Mouse (Mus musculus): ENCODE results near the gene Slc5a12. TPM values are rescaled to one million over a fixed set of nuclear protein-coding genes. Genes with fewer than 3 reads are reported as not detected.

Slc5a12 gene
- polyA plus RNA-seq (2015; fragmentation: Nextera tagmentation; extraction: Ambion mirVana) = 0.19 TPM in 1 of 2 replicates, not detected in the other

- H3K4me2 ChIP-seq = no peak within 1 kb of the TSS
- no peak within 1 kb of the TSS for H3K27ac ChIP-seq (replicated peaks)
- no peaks in the 10 kb centered on the region for H3K36me3 ChIP-seq
- no peak within 1 kb of the TSS for H3K4me3 ChIP-seq
- no peak within 1 kb of the TSS for H3K9ac ChIP-seq
- 79% methylated on average over 2 of the region's 2 CpGs for WGBS
- H3K4me1 ChIP-seq (replicated peaks) = no peaks in the 10 kb centered on the region
- no peaks in the 10 kb centered on the region for H3K9me3 ChIP-seq
- no peak for ATAC-seq (ENCODE audit: low read depth)
- H3K27me3 ChIP-seq = no peaks in the 10 kb centered on the region
These were observed at the start of gene Slc5a12 for GRCm38 (mm10) chr2:110596932-110597331. Gene Slc5a12, plus strand, starts transcription at chr2:110597298.

GRCm38 (mm10) chr2:110556098-110556497, 41.0 kb upstream of the Slc5a12 start:
- ATAC-seq (ENCODE audit: low read depth) = no peak
- 80% methylated on average over 1 of the region's 1 CpGs for WGBS
- Histone ChIP-seq H3K27me3 (no peaks in the 10 kb centered on the region), H3K4me1 (replicated peaks) (no peaks in the 10 kb centered on the region), H3K9me3 (no peaks in the 10 kb centered on the region), H3K4me2 (no peak overlapping the region), H3K27ac (replicated peaks) (no peak overlapping the region), H3K9ac (no peak overlapping the region), H3K36me3 (no peaks in the 10 kb centered on the region), H3K4me3 (no peak overlapping the region)

GRCm38 (mm10) chr2:110562621-110563020, 34.5 kb upstream of the Slc5a12 start:
- Histone ChIP-seq H3K9me3 (no peaks in the 10 kb centered on the region), H3K9ac (no peak overlapping the region), H3K4me2 (no peak overlapping the region), H3K36me3 (no peaks in the 10 kb centered on the region), H3K4me1 (replicated peaks) (no peaks in the 10 kb centered on the region), H3K4me3 (no peak overlapping the region), H3K27ac (replicated peaks) (no peak overlapping the region), H3K27me3 (no peaks in the 10 kb centered on the region)
- 81% methylated on average over 2 of the region's 2 CpGs for WGBS
- no peak for ATAC-seq (ENCODE audit: low read depth)

GRCm38 (mm10) chr2:110564673-110565627, 32.1 kb upstream of the Slc5a12 start:
- no peak overlapping the region for H3K27ac ChIP-seq (replicated peaks)
- peak; percentile 85 for ATAC-seq (ENCODE audit: low read depth)
- H3K36me3 ChIP-seq = no peaks in the 10 kb centered on the region
- H3K9ac ChIP-seq = no peak overlapping the region
- 36% methylated on average over 5 of the region's 5 CpGs for WGBS
- H3K4me1 ChIP-seq (replicated peaks) = no peaks in the 10 kb centered on the region
- no peak overlapping the region for H3K4me3 ChIP-seq
- H3K9me3 ChIP-seq = no peaks in the 10 kb centered on the region
- H3K27me3 ChIP-seq = no peaks in the 10 kb centered on the region
- H3K4me2 ChIP-seq = no peak overlapping the region

GRCm38 (mm10) chr2:110586692-110587091, 10.4 kb upstream of the Slc5a12 start:
- Histone ChIP-seq H3K9ac (no peak overlapping the region), H3K4me2 (no peak overlapping the region), H3K27me3 (no peaks in the 10 kb centered on the region), H3K36me3 (no peaks in the 10 kb centered on the region), H3K9me3 (no peaks in the 10 kb centered on the region), H3K4me1 (replicated peaks) (no peaks in the 10 kb centered on the region), H3K4me3 (no peak overlapping the region), H3K27ac (replicated peaks) (no peak overlapping the region)
- 92% methylated on average over 6 of the region's 6 CpGs for WGBS
- ATAC-seq (ENCODE audit: low read depth) = no peak

GRCm38 (mm10) chr2:110590007-110590406, 7.1 kb upstream of the Slc5a12 start:
- Histone ChIP-seq H3K9ac (no peak overlapping the region), H3K9me3 (no peaks in the 10 kb centered on the region), H3K27ac (replicated peaks) (no peak overlapping the region), H3K36me3 (no peaks in the 10 kb centered on the region), H3K4me2 (no peak overlapping the region), H3K4me1 (replicated peaks) (no peaks in the 10 kb centered on the region), H3K27me3 (no peaks in the 10 kb centered on the region), H3K4me3 (no peak overlapping the region)
- WGBS = 85% methylated on average over 1 of the region's 1 CpGs
- no peak for ATAC-seq (ENCODE audit: low read depth)

- H3K4me3 ChIP-seq = no peak overlapping the region
These were observed 4.8 kb upstream of the Slc5a12 start for GRCm38 (mm10) chr2:110592276-110592675.

GRCm38 (mm10) chr2:110644358-110644757, 47.3 kb downstream of the Slc5a12 start:
- H3K9me3 ChIP-seq = no peaks in the 10 kb centered on the region
- H3K4me1 ChIP-seq (replicated peaks) = no peaks in the 10 kb centered on the region
- no peak overlapping the region for H3K4me3 ChIP-seq
- no peak overlapping the region for H3K4me2 ChIP-seq
- no peak overlapping the region for H3K9ac ChIP-seq
- H3K27me3 ChIP-seq = no peaks in the 10 kb centered on the region
- no peak overlapping the region for H3K27ac ChIP-seq (replicated peaks)
- no peak for ATAC-seq (ENCODE audit: low read depth)
- 86% methylated on average over 1 of the region's 1 CpGs for WGBS
- no peaks in the 10 kb centered on the region for H3K36me3 ChIP-seq

More at GRCm38 (mm10) chr2:110592276-110592675, 4.8 kb upstream of the Slc5a12 start:
- Histone ChIP-seq H3K27me3 (no peaks in the 10 kb centered on the region), H3K4me1 (replicated peaks) (no peaks in the 10 kb centered on the region), H3K27ac (replicated peaks) (no peak overlapping the region), H3K4me2 (no peak overlapping the region), H3K36me3 (no peaks in the 10 kb centered on the region), H3K9ac (no peak overlapping the region), H3K9me3 (no peaks in the 10 kb centered on the region)
- no peak for ATAC-seq (ENCODE audit: low read depth)
- WGBS = 78% methylated on average over 3 of the region's 3 CpGs

GRCm38 (mm10) chr2:110644846-110645245, 47.7 kb downstream of the Slc5a12 start:
- Histone ChIP-seq H3K4me3 (no peak overlapping the region), H3K4me1 (replicated peaks) (no peaks in the 10 kb centered on the region), H3K9ac (no peak overlapping the region), H3K9me3 (no peaks in the 10 kb centered on the region), H3K4me2 (no peak overlapping the region), H3K27me3 (no peaks in the 10 kb centered on the region), H3K36me3 (no peaks in the 10 kb centered on the region), H3K27ac (replicated peaks) (no peak overlapping the region)
- no peak for ATAC-seq (ENCODE audit: low read depth)

GRCm38 (mm10) chr2:110663329-110663728, 66.2 kb downstream of the Slc5a12 start:
- Histone ChIP-seq H3K27me3 (no peaks in the 10 kb centered on the region), H3K4me1 (replicated peaks) (no peaks in the 10 kb centered on the region), H3K4me3 (no peak overlapping the region), H3K27ac (replicated peaks) (no peak overlapping the region), H3K4me2 (no peak overlapping the region), H3K9me3 (no peaks in the 10 kb centered on the region), H3K36me3 (no peaks in the 10 kb centered on the region), H3K9ac (no peak overlapping the region)
- 55% methylated on average over 4 of the region's 4 CpGs for WGBS
- ATAC-seq (ENCODE audit: low read depth) = no peak

GRCm38 (mm10) chr2:110671071-110671624, 74.0 kb downstream of the Slc5a12 start:
- Histone ChIP-seq H3K9me3 (no peaks in the 10 kb centered on the region), H3K4me1 (replicated peaks) (no peaks in the 10 kb centered on the region), H3K4me3 (no peak overlapping the region), H3K36me3 (no peaks in the 10 kb centered on the region), H3K27me3 (no peaks in the 10 kb centered on the region), H3K9ac (no peak overlapping the region), H3K4me2 (no peak overlapping the region), H3K27ac (replicated peaks) (no peak overlapping the region)
- no peak for ATAC-seq (ENCODE audit: low read depth)
- WGBS = 90% methylated on average over 2 of the region's 2 CpGs
